Mouse (Mus musculus) CD8-positive naive resting alpha-beta T cell, adult 2 months (primary cell): Measurements from ENCODE around the gene Btbd2.
A peak's percentile ranks its signal among the peaks of the same experiment; 100 is the strongest.

Experiments
- DNase-seq, 2 experiments: peaks; one replicate each; pipeline ENCODE4 v3.0.0; 2022; ENCODE audit warnings: low read depth in 2 of 2, low spot score in 2 of 2

Btbd2 gene

GRCm38 (mm10) chr10:80692249-80693165, 35.6 kb upstream of the Btbd2 start:
- no peak for DNase-seq

DNA sequence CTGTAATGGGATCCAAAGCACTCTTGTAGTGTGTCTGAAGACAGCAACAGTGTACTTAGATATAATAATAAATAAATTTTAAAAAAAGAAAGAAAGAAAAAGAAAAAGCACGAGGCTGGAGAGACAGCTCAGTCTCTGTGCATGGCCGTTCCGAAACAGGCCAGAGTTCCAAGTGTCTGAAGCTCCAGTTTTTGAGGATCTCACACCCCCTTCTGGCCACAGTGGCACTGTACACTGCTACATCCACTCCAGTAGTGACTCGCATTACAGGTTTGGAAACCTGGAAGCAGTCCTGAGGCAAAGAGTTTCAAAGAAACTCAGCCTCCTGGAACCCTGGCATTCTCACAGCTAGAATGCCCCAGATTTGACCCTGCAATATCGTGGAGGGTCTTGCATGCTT, 31.0 kb upstream of the Btbd2 start:
- peak; percentile 59 to 69 for DNase-seq

DNA sequence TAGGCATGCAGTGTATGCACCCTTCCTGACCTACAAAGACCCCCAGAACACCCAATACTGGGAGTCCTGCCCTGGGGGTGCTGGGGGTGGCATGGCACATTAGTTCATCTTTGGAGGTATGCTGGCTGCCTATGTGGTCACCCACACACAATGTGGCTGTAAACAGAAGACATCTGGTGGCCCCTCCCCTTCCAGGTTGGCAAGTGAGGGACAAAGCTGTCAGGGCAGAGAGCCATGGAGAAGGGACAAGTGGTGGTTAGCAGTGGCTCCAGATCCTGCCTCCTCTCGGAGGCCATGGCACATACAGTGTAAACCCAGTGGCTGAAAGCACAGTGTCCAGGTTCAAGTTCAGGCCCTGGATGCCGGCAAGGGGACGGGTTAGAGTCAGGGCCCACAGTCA, 29.7 kb upstream of the Btbd2 start:
- no peak for DNase-seq

DNA sequence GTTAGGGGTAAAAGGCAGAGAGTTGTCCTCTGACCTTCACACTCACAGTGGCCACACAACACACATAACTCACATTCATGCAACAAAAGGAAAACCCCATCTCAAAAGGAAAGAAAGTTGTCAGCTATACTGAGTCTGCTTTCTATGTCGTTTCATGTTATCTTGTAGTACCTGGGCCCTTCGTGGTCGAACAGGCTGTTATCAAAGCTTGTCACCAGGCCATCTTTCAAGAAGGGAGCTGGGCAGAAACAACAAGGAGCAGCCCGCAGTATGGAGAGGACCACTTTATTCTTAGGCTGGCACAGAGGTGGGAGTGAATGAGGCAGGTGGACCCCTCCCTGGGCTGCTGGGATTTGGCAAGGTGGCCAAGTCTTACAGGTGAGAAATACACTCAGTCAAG, 28.1 kb upstream of the Btbd2 start:
- no peak for DNase-seq

GRCm38 (mm10) chr10:80684214-80684613, 27.3 kb upstream of the Btbd2 start:
- peak; percentile 76 to 82 for DNase-seq

GRCm38 (mm10) chr10:80683647-80684046, 26.8 kb upstream of the Btbd2 start:
- no peak for DNase-seq

DNA sequence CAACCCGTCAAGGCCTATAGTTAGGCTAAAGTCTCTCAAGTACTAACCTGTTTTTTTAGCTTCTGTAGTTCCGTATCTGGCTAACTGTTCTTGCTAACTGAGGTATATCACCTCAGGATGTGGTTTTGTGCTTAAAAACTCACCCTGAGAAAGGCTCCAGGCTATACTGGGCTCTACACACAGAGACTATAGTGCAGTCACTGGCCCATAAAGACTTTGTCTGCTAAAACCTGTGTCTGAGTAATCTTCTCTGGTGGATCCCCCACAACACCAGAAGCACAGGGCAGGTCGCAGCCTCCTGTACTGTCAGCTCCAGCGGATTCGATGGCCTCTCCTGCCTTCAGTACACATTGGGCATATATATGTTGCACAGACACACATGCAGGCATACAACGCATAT, 25.1 kb upstream of the Btbd2 start:
- DNase-seq: peak in 1 of 2 experiments; percentile 47

GRCm38 (mm10) chr10:80680260-80680696, 23.4 kb upstream of the Btbd2 start:
- no peak for DNase-seq

- DNase-seq: no peak
These were observed 22.8 kb upstream of the Btbd2 start for GRCm38 (mm10) chr10:80679556-80680259.

DNA sequence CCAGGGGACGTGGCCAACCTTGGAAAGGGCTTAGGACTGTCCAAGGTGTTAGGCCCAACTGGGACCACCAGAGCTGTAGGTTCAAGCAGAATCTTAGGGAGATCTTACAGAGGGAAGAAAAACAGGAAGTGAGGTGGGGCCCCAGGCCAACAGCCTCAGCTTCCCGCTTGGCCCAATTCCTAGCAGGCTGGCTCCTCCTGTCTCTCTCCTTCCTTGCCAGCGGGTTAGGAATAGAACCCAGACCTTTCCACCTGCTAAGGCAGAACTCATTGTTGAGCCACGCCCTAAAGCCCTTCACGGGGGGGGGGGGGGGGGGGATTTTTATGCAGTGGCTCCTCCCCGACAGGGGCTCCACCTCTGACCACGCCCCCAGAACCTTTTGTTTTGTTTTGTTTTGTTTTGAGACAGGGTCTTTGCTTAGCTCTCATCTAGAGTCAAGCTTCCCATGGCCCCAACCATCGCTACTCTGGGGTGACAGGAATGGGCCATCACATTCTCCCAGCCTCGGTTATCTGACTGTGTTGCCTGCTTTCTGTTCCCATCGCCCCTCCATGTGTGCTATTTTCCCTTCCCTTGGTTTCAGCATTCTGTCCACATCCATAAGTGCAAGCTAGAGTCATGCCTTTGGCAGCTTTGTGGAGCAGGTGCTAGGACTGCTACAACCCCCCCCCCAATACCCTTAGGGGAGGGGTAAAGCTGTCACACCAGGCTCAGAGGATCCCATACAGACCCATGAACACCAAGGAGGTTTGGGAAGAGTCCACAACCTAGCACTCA, 21.9 kb upstream of the Btbd2 start:
- no peak for DNase-seq

DNA sequence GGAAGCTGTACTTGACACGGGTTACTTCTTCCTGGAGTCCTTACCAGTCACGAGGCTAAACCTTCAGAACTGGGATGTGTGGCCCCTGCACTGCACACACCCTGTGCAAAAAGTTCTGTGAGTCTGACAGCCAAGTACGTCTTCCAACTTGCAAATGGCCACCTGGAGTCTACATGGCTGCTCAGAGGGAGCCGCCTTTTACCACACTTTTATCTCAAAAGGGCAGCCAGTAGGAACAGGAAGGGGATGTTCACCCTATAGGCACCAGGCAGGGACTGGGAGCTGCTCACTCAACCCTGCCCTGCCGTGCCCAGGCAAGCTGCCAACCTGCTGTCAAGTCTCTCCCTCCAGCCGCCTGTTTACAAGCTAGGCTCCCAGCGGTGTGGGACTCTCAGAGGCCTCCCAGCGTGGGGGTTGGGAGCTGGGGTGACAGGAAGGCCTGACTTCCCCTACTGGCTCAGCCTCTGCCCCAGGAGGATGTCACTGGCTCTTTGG, 21.1 kb upstream of the Btbd2 start, which contains the start of gene Mknk2:
Gene Mknk2, minus strand, starts transcription at position 171 of the 495 bp plus-strand sequence.
- DNase-seq: peak; percentile 90 to 91

DNA sequence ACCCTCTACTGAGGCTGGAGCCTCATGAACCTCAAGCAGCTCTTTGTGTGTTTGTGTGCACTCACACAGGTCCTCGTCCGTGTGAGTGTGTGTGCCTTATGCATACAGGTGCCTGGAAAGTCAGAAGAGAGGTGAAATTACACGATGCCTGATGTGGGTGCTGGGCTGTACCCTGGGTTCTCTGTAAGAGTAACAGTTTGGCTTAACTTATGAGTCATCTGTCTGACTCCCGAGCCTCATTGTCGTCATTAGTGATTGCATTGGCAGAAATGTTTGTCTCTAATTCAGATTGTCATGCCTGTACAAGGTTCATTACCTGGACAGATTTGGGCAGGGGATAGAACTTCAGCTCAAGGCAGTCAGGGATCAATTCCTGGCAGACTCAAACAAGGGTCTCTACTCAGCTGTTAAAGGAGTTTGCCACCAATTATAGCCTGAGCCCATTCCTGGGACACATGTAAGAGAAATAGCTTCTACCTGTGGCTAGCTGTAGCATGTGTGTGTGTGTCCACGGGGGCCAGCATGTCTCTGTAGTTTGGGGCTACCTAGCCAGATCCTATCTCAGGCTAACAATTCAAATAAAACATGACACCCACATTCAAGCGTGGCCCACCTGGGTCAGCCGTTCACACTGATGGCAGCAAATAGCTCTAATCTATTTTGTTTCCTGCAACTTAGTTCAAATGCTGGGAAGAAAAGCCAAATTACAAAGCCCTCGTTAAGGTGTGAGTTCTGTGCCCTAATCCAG, 20.4 kb upstream of the Btbd2 start:
- DNase-seq: no peak

GRCm38 (mm10) chr10:80676198-80676928, 19.5 kb upstream of the Btbd2 start:
- peak; percentile 99 for DNase-seq

GRCm38 (mm10) chr10:80675405-80676197, 18.7 kb upstream of the Btbd2 start:
- DNase-seq: no peak

- DNase-seq: no peak
These were observed 18.1 kb upstream of the Btbd2 start for GRCm38 (mm10) chr10:80674851-80675404.

DNA sequence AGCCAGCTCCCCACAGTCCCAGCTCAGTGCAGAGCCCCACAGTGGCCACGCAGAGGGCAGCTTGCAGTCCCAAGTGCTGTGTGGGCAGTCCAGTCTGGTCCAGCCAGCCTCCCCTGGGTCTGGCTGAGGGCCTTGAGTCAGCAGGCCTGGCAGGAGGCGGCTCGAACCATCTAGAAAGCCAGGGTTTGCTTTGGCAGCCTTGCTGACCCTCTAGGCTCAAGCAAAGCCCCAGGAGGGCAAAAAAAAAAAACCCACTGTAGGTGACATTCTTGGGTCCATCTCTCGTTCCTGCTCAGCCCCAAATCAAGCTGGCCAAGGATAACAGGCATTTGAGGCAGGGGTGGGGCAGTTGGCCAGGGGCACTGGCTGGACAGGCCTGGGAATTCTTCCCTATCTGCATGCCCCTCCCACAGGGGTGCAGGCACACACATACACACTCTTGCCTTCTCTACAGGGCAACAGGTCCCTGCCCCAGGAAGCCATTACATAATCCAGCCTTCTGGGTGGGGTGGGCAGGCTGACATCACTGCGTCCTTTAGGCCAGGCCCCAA, 17.4 kb upstream of the Btbd2 start:
- no peak for DNase-seq

DNA sequence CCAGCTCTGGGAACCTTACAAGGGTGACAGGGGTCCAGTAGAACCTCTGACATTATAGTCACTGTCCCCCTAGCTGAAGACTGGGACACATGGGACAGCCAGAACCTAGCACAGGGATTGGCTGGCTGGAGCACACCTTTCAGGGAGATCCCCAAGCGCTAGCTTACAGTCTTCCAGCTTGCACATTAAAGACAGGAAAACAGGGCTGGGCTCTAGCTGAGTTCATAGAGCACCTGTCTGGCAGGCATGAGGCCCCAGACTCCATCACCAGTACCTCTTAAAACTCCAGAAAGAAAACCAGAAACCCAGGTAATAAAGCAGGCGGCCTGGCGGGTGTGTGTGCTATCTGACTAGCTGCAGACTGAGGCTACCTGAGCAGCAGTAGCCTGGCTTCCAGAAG, 16.8 kb upstream of the Btbd2 start:
- no peak for DNase-seq

DNA sequence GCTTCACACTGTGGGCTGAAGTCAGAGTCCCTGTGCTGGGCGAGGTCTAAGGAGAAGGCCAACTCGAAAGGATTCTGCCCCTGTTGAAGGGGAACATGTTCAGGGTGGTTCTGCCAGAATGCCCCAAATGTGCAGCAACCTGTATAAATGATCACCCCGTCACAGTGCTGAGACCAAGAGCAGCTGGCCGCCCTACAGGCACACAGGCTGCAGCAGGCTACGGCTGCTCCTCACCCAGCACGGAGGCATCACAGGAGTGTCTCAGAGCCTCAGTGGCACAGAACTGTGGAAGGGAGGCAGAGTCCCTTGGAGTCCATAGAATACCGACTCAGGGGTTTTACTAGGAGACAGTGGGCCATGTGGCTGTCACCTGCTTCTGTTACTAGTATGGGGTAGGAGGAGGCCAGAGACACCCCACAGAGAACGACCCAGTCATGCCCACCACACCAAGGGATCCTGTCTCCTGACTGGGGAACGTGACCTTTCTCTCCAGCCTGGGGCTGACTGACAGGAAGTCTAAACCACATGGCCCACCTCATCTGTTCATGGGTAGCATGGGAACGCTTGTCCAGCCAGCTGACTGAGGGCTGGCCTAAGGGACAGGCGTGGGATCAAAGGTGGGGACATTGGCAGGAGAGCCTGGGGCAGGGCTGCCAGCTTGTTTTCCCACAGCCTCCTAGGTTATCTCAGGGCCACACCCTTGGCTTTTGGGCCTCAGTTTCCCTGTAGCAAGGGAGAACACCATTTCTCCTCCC, 15.2 kb upstream of the Btbd2 start:
- no peak for DNase-seq
